Mouse (Mus musculus) heart, adult 2 months (tissue): ENCODE results near the gene Nsd1.
A peak's percentile ranks its signal among the peaks of the same experiment; 100 is the strongest.

ENCODE experiments used
- CTCF ChIP-seq: fragments of 200-600 bp; IDR thresholded peaks from 2 replicates; pipeline ENCODE4 v1.8.1; 2022; ENCODE audit warnings: antibody characterized with exemption, mild to moderate bottlenecking, moderate library complexity
- EP300 ChIP-seq: fragments of 200-500 bp; IDR thresholded peaks from 2 replicates; pipeline ENCODE4 v1.6.1; 2011; ENCODE audit warnings: low read depth, low read length, control low read depth; ENCODE audit not compliant: insufficient read depth
- POLR2A ChIP-seq: fragments of 200-500 bp; IDR thresholded peaks from 2 replicates; pipeline ENCODE4 v1.6.1; 2011; ENCODE audit warnings: mild to moderate bottlenecking, low read depth, low read length, control low read depth; ENCODE audit not compliant: insufficient read depth

DNA sequence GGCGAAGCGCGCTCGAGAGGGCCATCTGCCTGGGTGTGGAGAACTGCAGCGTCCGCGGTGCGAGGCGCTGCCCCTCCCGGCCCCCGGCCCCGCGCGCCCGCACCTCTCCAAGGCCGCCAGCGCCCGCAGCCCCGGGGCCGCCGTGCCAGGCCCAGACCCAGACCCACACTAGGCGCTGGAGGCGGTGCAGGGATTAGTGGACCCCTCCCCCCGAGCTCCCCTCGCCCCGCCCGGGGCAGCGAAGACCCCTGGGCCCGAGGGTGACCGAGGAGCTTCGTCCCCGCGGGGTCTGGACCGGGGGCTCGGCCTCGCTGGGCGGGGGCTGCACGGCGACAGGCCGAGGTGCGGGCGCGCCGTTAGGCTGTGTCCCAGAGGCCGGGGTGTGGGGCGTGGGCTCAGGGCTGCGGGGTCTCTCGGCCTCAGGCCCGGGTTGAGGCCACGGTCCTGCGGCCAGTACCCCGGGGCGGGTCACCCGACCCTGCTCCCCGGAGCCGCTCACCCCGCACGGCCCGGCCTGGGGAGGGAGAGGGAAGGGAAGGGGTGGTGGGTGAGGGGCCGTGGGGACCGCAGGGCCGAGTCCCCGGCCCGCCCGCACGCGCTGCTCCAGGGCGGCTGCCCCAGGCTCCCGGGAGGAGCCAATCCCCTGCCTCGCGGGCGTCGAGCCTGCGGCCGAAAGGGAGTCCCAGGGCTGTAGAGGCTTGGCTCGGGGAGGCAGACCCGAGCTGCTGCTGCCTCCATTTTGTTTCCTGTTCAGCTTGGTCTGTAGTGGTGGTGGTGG is 800 bp downstream of the Nsd1 start:
- no peak for TF ChIP-seq POLR2A
- peak; percentile 45 for TF ChIP-seq CTCF
- no peak for TF ChIP-seq EP300
